Mouse (Mus musculus) embryonic facial prominence, embryonic 10.5 days (tissue): ENCODE results near the gene Khdrbs2. TPM values are rescaled to one million over a fixed set of nuclear protein-coding genes. Genes with fewer than 3 reads are reported as not detected.

Experiments used
- DNase-seq: peaks from one replicate; pipeline ENCODE4 v3.0.0-alpha.2; 2017; ENCODE audit warnings: low spot score
- H3K27ac ChIP-seq: fragments of 300-500 bp; sonication (generic); replicated peaks from 2 replicates; pipeline ENCODE4 v1.5.1; 2016; ENCODE audit warnings: mild to moderate bottlenecking
- H3K27me3 ChIP-seq: fragments of 300-500 bp; sonication (generic); replicated peaks from 2 replicates; pipeline ENCODE4 v1.6.1; 2016; ENCODE audit warnings: low read depth, mild to moderate bottlenecking; ENCODE audit not compliant: poor library complexity, severe bottlenecking
- H3K36me3 ChIP-seq: fragments of 300-500 bp; sonication (generic); replicated peaks from 2 replicates; pipeline ENCODE4 v1.6.1; 2016; ENCODE audit warnings: mild to moderate bottlenecking, moderate library complexity
- H3K4me1 ChIP-seq: fragments of 300-500 bp; sonication (generic); 2 replicates; pipeline ENCODE4 v1.6.1; 2016
- H3K4me3 ChIP-seq: fragments of 300-500 bp; sonication (generic); 2 replicates; pipeline ENCODE4 v1.5.1; 2016; ENCODE audit warnings: mild to moderate bottlenecking, moderate library complexity
- H3K9me3 ChIP-seq: fragments of 300-500 bp; sonication (generic); 2 replicates; pipeline ENCODE4 v1.6.1; 2016; ENCODE audit warnings: mild to moderate bottlenecking
- WGBS: fragments of 180-500 bp; shearing (Covaris S2); methylation state at CpG from one replicate; pipeline ENCODE4 v1.1.7; 2016; 5-methylcytosine and 5-hydroxymethylcytosine counted together
- polyA plus RNA-seq: library from polyadenylated mRNA; unstranded; fragments of >200 nt; fragmentation: Nextera tagmentation; extraction: Ambion mirVana; gene quantifications from 2 replicates; pipeline ENCODE4 v1.2.1, GENCODE M21; 2016

The Khdrbs2 gene
- polyA plus RNA-seq = 3.6 and 5.1 TPM in 2 replicates

- H3K27ac ChIP-seq = peak within 1 kb of the TSS; percentile 52
- H3K4me1 ChIP-seq = peaks cover 6% of the 10 kb centered on the region; the same call in 1 of the 2 replicates
- H3K9me3 ChIP-seq = 0 out of 2 replicates have a peak, but pooled peaks cover 3% of the 10 kb centered on the region
- H3K4me3 ChIP-seq = peak within 1 kb of the TSS; percentile 62
- peaks cover 18% of the 10 kb centered on the region for H3K27me3 ChIP-seq
- WGBS = under 1% methylated on average over 53 of the region's 53 CpGs
- no peaks in the 10 kb centered on the region for H3K36me3 ChIP-seq
- DNase-seq = peak; percentile 94
These were observed at the start of gene Khdrbs2 for GRCm38 (mm10) chr1:32172506-32173239. Gene Khdrbs2 (plus strand): TSS chr1:32172714.

DNA sequence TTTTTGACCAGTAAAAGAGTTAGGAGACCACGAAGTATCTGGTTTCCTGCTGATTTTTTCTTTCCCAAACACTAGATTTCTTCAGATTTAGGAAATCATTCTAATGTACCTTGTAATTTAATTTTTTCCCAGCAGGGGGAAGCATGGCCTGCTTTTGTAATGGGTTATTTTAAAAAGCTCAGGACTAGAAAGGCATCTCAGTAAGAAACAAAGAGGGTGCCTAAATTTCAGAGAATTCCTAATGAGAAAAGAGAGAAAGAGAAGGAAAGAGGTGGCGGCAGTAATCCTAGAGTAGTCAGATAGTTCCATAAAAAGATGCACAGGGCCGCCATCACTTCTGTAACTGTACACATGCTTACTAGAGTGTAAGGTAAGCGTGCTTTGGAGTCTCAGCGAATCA is 2.1 kb downstream of the Khdrbs2 start:
- 63% methylated on average over 5 of the region's 5 CpGs for WGBS
- no peak for DNase-seq
- Histone ChIP-seq H3K27ac (no peak overlapping the region), H3K4me3 (no peak overlapping the region), H3K4me1 (peaks cover 6% of the 10 kb centered on the region; the same call in 1 of the 2 replicates), H3K9me3 (0 out of 2 replicates have a peak, but pooled peaks cover 3% of the 10 kb centered on the region), H3K36me3 (no peaks in the 10 kb centered on the region), H3K27me3 (peaks cover 18% of the 10 kb centered on the region)

DNA sequence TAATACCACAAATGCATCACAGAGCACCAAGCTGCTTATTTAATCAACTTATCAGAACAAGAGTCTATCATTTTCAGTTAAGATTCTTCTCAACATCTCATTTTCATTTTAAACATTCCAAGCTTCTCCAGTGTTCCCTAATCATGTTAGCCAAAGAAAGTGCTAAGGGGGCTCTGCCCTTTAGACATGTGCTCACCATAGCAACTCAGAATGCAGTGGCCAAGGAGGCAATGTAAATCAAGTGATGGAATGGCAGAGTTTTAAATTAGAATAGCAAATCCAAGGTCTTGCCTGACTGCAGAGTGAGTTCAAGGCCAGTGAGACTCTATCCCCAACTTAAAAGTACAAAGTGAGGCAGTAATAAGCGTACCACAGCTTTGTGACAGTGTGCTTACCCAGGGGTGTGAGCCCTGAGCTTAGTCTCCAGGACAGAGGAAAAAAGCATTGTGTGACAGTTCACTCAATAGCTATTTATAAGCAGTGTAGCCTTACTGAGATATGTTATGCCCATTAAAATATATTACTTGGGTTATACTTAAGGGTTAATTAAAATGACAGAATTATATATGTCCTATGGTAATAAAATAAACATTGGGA is 27.2 kb downstream of the Khdrbs2 start:
- Histone ChIP-seq H3K9me3 (no peaks in the 10 kb centered on the region), H3K4me1 (no peaks in the 10 kb centered on the region)
- 76% methylated on average over 1 of the region's 1 CpGs for WGBS

GRCm38 (mm10) chr1:32248443-32248842 is 75.9 kb downstream of the Khdrbs2 start:
- no peaks in the 10 kb centered on the region for H3K36me3 ChIP-seq
- H3K4me1 ChIP-seq = no peaks in the 10 kb centered on the region
- no peaks in the 10 kb centered on the region for H3K9me3 ChIP-seq
- DNase-seq = no peak
- H3K27ac ChIP-seq = no peak overlapping the region
- no peaks in the 10 kb centered on the region for H3K27me3 ChIP-seq
- H3K4me3 ChIP-seq = no peak overlapping the region
- whole genome bisulfite sequencing = 92% methylated on average over 5 of the region's 5 CpGs

More for the DNA sequence above, 27.2 kb downstream of the Khdrbs2 start:
- no peak overlapping the region for H3K4me3 ChIP-seq
- H3K27me3 ChIP-seq = no peaks in the 10 kb centered on the region
- DNase-seq = no peak
- no peaks in the 10 kb centered on the region for H3K36me3 ChIP-seq
- H3K27ac ChIP-seq = no peak overlapping the region

GRCm38 (mm10) chr1:32249602-32250001 is 77.1 kb downstream of the Khdrbs2 start:
- Histone ChIP-seq H3K36me3 (no peaks in the 10 kb centered on the region), H3K27ac (no peak overlapping the region), H3K4me1 (no peaks in the 10 kb centered on the region), H3K27me3 (no peaks in the 10 kb centered on the region), H3K9me3 (no peaks in the 10 kb centered on the region), H3K4me3 (no peak overlapping the region)
- WGBS = 92% methylated on average over 2 of the region's 2 CpGs
- no peak for DNase-seq

GRCm38 (mm10) chr1:32250337-32250736 is 77.8 kb downstream of the Khdrbs2 start:
- WGBS = 90% methylated on average over 1 of the region's 1 CpGs
- H3K9me3 ChIP-seq = no peaks in the 10 kb centered on the region

GRCm38 (mm10) chr1:32258942-32259341 is 86.4 kb downstream of the Khdrbs2 start:
- Histone ChIP-seq H3K4me1 (no peaks in the 10 kb centered on the region), H3K27ac (no peak overlapping the region), H3K36me3 (no peaks in the 10 kb centered on the region), H3K9me3 (no peaks in the 10 kb centered on the region), H3K27me3 (no peaks in the 10 kb centered on the region), H3K4me3 (no peak overlapping the region)
- WGBS = 95% methylated on average over 3 of the region's 3 CpGs
- no peak for DNase-seq

More at GRCm38 (mm10) chr1:32250337-32250736, 77.8 kb downstream of the Khdrbs2 start:
- no peak for DNase-seq
- H3K4me1 ChIP-seq = no peaks in the 10 kb centered on the region
- H3K36me3 ChIP-seq = no peaks in the 10 kb centered on the region
- H3K4me3 ChIP-seq = no peak overlapping the region
- H3K27ac ChIP-seq = no peak overlapping the region
- H3K27me3 ChIP-seq = no peaks in the 10 kb centered on the region

DNA sequence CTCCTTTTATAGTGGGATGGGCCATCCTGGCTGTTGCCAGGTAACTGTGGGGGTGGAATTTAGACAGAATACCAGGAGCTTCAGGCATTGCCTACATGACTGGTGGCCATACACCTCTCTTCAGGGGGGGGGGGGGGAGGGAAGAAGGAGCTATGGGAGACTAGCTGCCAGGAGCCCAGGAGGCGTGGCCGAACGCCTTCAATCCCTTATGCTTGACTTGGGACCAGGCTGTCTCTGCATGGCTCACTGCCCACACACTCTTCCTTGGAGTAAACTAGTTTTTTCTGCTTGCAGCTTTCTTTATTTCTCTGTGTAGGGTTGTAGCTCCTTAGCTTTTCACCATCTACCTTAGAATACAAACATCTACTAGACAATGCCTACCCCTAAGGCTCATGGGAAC is 98.0 kb downstream of the Khdrbs2 start:
- DNase-seq = no peak
- WGBS = 98% methylated on average over 3 of the region's 3 CpGs
- no peak overlapping the region for H3K27ac ChIP-seq
- no peaks in the 10 kb centered on the region for H3K9me3 ChIP-seq
- no peaks in the 10 kb centered on the region for H3K36me3 ChIP-seq
- H3K4me3 ChIP-seq = no peak overlapping the region
- no peaks in the 10 kb centered on the region for H3K4me1 ChIP-seq
- no peaks in the 10 kb centered on the region for H3K27me3 ChIP-seq

GRCm38 (mm10) chr1:32294702-32295101 is 122.2 kb downstream of the Khdrbs2 start:
- Histone ChIP-seq H3K9me3 (no peaks in the 10 kb centered on the region), H3K36me3 (no peaks in the 10 kb centered on the region), H3K27me3 (no peaks in the 10 kb centered on the region), H3K4me3 (no peak overlapping the region), H3K27ac (no peak overlapping the region), H3K4me1 (no peaks in the 10 kb centered on the region)
- DNase-seq = no peak
- 93% methylated on average over 1 of the region's 1 CpGs for WGBS

DNA sequence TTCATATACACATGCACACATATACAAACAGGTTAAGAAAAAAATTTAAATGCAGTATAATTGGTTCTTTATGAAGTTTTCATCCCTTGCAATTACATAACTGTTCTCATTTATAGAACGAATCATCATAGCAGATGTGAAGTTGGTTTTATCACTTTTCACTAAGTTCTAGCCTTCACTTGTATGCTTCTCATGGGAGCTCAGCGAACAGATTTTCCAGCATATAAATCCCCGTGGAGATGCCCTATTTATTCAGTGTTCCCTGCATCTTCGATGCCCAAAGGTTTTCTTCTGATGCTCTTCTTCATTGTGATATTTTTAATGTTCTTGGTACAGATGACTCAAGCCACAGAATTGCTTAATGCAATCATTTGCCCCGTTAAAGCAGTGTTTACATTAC is 128.9 kb downstream of the Khdrbs2 start:
- no peak for DNase-seq
- H3K27me3 ChIP-seq = no peaks in the 10 kb centered on the region
- H3K4me1 ChIP-seq = no peaks in the 10 kb centered on the region
- no peaks in the 10 kb centered on the region for H3K36me3 ChIP-seq
- 83% methylated on average over 5 of the region's 5 CpGs for WGBS
- no peaks in the 10 kb centered on the region for H3K9me3 ChIP-seq
- no peak overlapping the region for H3K27ac ChIP-seq
- H3K4me3 ChIP-seq = no peak overlapping the region

GRCm38 (mm10) chr1:32309074-32309473 is 136.6 kb downstream of the Khdrbs2 start:
- no peaks in the 10 kb centered on the region for H3K9me3 ChIP-seq
- no peaks in the 10 kb centered on the region for H3K4me1 ChIP-seq
- H3K27me3 ChIP-seq = no peaks in the 10 kb centered on the region
- no peak overlapping the region for H3K4me3 ChIP-seq
- no peak for DNase-seq
- H3K27ac ChIP-seq = no peak overlapping the region
- H3K36me3 ChIP-seq = no peaks in the 10 kb centered on the region
- WGBS = 71% methylated on average over 3 of the region's 3 CpGs

GRCm38 (mm10) chr1:32309637-32310036 is 137.1 kb downstream of the Khdrbs2 start:
- Histone ChIP-seq H3K36me3 (no peaks in the 10 kb centered on the region), H3K27me3 (no peaks in the 10 kb centered on the region), H3K9me3 (no peaks in the 10 kb centered on the region), H3K4me1 (no peaks in the 10 kb centered on the region), H3K27ac (no peak overlapping the region), H3K4me3 (no peak overlapping the region)
- no peak for DNase-seq

- Histone ChIP-seq H3K27ac (no peak overlapping the region), H3K4me1 (no peaks in the 10 kb centered on the region), H3K36me3 (no peaks in the 10 kb centered on the region), H3K27me3 (no peaks in the 10 kb centered on the region), H3K4me3 (no peak overlapping the region), H3K9me3 (no peaks in the 10 kb centered on the region)
- 87% methylated on average over 1 of the region's 1 CpGs for WGBS
- no peak for DNase-seq
These were observed 166.6 kb downstream of the Khdrbs2 start for GRCm38 (mm10) chr1:32339108-32339507.
